Mouse (Mus musculus) kidney, postnatal 25 days (tissue): ENCODE results near the gene Gm20388.
A peak's percentile ranks its signal among the peaks of the same experiment; 100 is the strongest.

ENCODE experiments used
- DNase-seq, 2 experiments: peaks; one replicate each; pipeline ENCODE4 v3.0.0; 2021; ENCODE audit warnings: mixed read lengths in 2 of 2

The Gm20388 gene

DNA sequence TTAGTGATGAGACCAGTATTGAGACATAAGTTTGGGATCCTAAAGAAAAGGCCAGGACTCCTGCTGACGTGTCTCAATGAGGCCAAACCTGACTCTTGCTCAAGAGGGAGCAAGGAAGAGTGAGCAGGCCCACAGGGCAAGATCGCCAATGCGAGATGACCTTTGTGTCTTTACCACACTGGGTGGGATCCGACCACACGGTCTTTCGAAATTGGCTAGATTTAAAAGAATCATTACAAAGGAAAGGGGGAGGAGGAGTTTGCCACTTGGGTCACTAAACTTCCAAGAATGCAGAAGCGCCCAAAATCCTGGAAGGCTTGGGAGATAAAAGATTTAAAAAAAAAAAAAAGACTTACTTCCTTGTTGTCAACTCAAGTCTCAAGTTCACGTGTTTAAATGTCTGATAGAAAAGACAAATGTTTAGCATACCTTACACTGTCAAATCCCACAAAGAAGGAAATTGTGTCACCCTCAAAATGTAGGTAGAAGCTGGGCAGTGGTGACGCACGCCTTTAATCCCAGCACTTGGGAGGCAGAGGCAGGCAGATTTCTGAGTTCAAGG lies 1936.7 kb downstream of the Gm20388 start:
- DNase-seq: peak in 1 of 2 experiments; percentile 14

DNA sequence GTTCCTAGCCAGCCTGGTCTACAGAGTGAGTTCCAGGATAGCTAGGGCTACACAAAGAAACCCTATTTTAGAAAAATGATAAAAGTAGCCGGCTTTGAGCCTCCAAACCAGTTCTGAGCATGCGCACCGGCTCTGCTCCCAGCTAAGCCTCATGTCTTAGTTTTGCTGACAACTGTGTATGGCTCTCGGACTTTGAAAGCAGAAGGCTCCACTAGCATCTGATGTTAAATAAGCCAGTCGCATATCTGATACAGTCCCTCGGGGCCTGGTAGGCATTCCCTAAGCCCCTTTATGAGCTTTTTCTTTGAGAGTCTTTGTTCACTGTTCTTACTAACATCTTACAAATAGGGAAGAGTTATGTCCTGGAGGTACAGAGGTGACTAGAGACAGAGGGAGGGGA lies 1937.3 kb downstream of the Gm20388 start:
- no peak for DNase-seq

DNA sequence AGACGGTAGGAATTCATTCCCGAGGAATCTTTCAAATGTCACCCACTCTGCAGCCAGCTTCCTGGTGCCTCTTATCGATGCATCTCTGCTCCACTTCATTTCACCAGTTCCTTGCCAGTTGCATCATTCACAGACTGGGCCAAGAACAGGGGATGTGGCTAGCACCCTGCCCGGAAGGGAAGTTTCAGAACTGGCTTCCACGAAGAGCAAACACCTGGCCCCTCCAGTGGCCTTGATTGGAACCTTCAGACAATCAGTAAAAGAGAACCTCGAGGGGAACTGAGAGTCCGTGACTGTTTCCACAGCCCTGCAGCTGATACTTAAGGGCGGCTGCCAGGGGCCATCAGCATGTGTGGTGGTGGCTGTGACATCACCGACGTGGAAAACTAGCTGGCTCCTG lies 1937.9 kb downstream of the Gm20388 start:
- peak in 1 of 2 experiments; percentile 21 for DNase-seq

DNA sequence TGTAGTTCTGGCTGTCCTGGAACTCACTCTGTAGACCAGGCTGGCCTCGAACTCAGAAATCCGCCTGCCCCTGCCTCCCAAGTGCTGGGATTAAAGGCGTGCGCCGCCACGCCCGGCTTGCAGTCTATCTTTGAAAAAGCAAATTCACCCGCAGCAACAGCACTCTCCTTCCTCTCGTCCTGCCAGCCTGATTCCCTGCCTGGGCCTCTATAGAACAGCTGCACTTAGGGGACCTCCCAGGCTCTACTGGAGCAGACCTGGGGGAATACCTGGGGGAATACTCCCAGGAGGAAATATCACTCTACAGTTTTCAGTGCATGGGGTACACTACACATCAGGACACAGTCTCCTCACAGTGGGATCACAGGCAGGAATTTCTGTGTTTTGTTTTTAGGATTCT lies 1938.7 kb downstream of the Gm20388 start:
- peak in 1 of 2 experiments; percentile 4 for DNase-seq

DNA sequence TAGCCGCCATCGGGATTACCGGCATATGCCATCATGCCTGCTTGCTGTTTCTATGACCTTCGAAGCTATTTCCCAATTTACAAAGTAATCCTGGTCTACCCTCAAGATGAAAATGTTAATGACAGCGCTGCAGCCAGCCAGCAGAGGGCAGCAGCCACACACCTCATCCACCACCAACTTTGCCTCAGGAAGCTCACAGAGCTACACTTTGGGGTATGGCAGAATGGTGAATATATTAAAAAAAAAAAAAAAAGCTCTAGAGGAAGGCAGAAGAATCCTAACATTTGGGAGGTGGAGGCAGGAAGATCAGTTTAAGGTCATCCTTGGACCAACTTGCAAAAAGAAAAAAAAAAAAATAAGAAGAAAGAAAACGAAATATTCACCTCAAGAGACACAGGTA lies 1939.4 kb downstream of the Gm20388 start:
- DNase-seq: peak; percentile 46 to 67

DNA sequence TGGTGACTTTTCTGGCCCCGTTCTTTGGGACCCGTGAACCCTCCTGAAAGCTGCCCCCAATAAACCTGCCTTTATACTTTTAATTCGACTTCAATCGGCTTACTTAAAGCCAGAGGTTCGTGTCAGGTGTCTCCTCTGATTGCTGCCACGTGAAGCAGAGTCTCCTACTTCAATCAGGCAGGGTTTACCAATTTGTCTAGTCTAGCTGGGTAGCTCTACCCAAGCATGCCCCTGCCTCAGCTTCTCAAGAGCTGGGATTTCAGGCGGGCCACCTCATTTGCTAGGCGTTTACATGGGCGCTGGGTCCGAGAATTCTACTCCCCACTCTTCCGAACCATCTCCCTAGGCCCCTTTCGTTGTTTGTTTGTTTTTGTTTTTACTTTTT lies 1939.8 kb downstream of the Gm20388 start:
- peak in 1 of 2 experiments; percentile 12 for DNase-seq

DNA sequence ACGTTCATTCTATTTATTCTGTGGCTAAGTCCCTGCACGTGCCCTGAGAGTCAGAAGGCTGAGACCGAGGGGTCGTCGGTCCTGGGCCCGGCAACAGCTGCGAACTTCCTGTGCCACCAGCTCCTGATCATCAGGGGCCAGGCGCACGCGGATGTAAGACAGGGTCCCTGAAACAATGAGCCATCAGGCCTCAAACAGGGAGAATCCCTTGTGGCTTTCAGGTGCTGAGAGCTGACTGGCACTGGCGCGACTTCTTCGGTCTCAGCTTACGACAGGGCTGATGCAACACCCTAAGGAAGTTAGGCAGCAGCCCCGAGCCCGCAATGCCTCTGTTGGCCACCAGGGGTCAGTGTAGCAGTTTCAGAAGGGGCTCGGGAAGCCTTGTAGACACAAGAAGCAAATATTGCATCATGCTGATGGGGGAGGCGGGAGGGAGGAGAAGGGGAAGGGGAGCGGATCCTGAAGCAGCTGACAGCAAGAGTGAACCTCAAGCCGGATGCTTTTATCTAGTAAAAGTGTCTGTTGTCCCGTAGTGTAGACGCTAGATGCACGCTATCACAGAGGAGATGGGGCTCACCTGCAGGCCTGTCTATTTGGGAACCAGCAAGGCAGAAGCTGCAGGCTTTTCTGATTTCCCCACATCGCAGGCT lies 1940.3 kb downstream of the Gm20388 start:
- DNase-seq: peak; percentile 89 to 95

DNA sequence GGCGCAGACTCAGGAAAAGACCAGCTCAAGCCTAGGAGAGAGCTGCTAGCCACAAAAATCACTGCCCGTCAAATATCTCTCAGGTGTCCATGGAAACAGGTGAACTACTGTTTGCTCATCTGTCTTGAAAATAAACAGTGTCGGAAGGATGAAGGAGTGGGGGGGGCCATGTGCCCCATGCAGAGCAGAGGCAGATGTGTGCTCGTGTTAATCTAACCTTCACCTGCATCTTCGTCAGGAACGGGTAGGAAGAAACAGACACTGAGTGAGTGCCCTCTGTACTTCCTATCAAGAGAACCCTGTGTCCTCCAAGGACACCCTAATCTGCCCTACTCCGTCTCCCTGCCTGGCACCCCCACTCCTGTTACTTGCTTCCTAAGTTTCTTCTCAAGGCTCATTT lies 1941.1 kb downstream of the Gm20388 start:
- DNase-seq: peak in 1 of 2 experiments; percentile 17

DNA sequence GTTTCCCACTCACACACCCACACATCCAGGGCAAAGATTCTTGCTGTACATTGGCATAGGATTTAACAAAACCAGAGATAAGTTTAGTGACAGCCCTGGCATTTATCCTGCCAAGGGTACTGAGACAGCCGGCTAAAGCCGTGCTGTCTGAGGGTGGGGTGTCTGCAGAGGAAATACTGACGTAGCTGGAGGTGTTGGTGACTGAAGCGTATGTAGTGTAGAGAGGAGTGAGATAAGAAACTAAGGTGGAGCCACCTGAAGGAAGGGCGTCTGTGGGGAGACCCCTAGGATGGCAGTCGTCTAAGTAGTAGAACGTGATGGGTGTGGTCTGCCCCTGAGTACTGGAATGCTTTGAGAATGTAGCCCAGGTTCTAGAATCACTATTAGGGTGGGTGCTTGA lies 1941.8 kb downstream of the Gm20388 start:
- DNase-seq: peak in 1 of 2 experiments; percentile 6

DNA sequence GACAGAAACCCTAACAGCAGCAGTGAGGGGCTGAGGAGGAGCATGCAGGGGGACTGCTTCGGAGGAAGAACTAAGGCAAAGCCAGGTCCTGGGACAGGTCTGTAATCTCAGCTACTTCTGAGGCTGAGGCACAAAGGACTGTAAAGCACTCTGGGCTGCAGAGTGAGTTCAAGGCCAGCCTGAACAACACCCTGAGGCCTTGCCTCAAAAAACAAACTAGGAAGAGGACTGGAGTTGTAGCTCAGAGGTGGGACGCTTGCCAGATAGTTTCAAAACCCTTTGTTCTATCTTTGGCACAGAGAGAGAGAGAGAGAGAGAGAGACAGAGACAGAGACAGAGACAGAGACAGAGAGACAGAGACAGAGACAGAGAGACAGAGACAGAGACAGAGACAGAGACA lies 1942.9 kb downstream of the Gm20388 start:
- peak in 1 of 2 experiments; percentile 31 for DNase-seq

DNA sequence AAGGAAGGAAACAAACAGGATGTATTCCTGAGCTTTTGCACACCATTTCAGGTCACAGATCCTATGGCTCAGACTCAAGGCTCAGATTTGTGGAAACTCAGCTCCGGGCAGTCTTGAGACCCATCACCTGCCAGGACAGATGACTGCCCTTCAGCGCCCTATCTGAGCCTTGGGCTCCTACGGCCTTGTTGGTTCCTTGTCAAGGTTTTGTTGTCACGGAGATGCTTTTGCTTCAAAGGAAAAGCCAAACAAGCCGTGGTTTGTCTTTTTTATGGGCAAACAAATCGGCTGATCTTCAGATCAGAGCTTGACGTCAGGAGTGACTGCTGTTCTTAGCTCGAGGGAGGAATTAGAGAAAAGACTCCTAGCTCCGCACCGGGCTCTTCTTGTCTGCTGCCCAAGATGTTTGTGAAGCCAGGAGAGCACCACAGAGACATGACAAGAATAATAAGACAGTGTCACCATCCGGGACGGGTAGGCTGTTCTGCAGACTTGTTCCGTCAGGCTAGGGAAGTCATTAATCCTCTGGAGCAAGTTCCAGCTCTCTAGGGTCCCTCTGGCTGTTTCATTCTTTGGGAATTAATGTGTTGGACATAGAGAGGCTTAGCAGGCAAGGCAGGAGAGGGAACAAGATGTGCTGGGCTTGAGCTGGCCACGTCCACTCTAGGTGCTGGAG lies 1945.6 kb downstream of the Gm20388 start:
- peak in 1 of 2 experiments; percentile 30 for DNase-seq

DNA sequence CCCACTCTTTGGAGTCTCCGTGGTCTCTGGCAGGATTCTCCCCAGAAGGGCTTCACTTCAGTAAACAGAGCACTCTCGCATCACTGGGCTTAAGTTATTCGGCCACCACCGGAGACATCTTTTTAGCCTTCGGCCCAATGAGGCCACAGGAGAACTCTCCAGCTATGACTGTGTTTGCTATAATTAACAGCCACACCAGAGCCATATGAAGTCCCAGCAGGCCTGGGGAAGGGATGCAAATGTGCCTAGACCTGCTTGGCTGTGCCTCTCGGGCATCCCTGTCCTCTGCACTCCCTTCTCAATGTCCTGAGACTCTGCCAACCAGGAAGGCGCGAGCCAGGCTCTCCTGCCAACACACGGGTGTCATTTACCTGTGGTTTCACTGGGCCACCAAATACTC lies 1946.7 kb downstream of the Gm20388 start:
- peak in 1 of 2 experiments; percentile 34 for DNase-seq

DNA sequence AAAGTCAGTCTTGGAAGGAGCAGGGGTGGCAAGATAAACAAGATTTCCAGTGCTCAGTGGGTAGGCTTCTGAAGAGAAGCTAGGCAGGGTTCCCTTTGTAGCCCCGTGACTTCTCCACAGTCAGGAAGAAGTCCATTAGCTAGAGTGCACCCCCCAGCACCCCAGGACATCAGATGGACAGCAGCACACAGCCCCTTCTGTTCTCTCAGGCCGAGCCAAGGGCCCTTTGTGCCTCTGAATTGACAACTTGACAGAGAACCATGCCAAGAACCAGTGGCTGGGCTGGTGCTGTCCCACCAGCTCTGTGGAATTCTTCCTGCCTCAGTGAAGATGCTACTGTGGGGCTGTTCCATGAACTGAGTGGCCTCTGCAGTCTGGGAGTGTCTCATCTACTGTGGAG lies 1947.1 kb downstream of the Gm20388 start:
- no peak for DNase-seq

DNA sequence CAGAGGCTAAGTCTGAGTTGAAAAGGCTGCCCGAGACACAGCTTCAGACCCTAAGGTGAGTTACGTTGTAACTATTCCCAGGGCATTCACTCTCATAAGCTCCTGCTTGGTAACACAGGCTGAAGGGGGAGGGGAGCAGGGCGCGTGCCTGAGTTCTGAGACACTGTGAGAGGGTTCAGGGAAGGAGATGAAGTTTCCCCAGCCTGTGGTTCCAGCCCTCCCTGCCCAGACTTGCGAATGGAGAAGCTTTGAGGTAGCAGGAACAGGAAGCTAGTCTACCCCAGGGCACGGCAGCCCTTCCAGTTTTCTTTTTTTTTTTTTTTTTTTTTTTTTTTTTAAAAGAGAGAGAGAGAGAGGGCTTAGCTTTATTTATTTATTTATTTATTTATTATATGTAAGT lies 1950.6 kb downstream of the Gm20388 start:
- no peak for DNase-seq

DNA sequence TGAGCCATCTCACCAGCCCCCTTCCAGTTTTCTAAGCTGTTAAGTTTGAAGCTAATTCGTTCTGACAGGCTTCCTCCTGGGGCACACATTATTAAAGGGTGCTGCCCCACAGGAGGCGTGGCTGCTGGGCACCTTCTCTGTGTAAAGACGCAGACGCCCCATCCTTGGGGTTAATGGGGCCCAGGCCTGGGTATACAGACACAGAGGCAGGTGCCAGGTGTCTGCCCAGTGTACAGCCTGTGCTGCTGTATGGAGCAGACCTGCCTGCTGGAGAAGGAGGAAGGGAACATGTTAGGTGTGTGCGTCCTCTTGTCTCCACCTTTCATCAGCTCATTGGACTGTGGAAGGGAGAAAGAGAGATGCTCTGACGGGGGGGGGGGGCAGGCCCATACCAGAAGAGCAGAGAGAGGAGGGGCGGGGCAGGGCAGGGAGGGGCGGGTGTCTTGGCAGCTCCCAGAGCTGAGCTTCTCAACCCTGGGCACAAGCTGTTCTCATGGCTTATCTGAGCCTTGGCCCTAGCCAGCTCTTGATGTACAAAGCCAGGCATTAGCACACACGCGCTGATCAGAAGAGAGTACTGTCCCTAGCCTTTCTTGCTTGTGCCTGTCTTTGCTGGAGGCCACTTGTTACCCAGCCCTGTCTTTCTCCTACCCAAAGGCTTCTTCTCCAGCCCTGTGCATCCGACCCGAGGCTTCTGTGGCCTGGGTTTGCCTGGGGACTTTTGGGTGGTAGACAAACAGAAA lies 1951.3 kb downstream of the Gm20388 start:
- no peak for DNase-seq

DNA sequence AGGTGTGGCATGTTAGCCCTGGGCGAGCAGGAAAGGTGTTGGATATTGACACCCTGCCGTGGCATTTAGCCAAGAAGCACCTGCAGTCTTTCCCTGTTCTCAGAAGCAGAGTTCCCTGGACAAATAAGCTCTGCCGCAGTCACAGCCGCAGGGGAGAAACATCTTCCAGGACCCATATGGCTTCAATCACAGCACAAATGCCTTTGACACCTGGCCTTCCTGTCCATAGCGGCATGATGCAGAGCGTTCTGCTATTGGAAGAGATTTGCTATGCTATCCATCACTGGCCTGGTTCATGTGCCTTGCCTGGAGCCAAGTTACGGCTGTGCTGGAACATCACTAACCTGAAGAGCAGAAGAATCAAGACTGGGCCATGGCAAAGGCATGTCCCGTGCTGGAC lies 1954.7 kb downstream of the Gm20388 start:
- DNase-seq: no peak

DNA sequence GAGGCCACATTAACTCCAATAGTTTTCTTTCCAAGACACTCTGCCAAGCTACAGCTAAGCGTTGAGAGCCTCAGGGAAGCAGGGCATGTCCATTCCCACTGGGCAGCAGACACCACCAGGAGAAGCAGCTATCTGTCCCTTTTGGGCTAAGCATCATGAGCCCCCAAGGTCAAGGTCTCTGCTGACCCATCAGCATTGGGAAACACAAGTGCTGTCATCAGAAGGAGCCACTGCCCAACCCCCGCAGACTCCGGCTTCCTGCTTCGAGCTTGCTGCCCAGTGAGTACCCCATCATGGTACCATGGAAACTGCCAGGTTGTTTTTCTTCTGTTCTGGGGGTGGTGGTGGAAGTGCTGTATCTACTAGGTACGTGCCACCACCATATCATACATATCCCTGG lies 1957.6 kb downstream of the Gm20388 start:
- DNase-seq: no peak

DNA sequence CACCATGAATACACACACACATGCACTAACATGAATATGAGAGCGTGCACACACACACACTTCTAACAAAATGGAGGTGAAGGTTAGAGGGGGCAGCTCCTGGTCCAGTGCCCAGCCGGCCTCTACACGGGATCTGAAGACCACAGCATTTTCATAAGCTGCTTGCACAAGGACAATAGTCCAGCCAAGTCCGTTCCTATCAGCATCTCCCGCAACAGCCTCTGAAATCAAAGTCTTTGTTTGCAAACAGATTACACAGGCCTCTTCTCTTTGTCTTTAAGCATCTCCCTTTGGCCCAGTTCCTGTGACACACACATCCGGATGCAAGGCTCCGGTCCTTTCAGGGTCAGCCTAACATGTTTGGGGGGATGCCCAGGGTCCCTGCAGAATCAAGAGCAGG lies 1958.3 kb downstream of the Gm20388 start:
- DNase-seq: no peak

DNA sequence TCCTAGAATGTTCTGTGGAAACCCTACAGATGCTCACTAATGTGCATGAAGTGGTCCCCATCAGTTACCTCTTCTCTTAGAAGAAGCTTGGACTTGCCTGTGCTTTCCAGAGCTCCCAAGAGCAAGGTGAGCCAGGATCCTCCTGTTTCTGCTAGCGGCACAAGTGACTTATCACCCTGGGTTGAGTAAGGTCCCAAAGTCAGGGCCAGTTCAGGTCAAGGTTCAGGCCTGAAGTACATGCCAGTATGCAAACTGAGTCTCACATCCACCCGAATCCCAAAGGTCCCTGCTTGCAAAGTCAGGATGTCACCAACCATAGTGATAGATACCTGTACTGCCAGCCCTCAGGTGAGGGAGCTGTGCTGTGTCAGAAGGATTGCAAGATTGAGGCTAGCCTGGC lies 1959.5 kb downstream of the Gm20388 start:
- no peak for DNase-seq

DNA sequence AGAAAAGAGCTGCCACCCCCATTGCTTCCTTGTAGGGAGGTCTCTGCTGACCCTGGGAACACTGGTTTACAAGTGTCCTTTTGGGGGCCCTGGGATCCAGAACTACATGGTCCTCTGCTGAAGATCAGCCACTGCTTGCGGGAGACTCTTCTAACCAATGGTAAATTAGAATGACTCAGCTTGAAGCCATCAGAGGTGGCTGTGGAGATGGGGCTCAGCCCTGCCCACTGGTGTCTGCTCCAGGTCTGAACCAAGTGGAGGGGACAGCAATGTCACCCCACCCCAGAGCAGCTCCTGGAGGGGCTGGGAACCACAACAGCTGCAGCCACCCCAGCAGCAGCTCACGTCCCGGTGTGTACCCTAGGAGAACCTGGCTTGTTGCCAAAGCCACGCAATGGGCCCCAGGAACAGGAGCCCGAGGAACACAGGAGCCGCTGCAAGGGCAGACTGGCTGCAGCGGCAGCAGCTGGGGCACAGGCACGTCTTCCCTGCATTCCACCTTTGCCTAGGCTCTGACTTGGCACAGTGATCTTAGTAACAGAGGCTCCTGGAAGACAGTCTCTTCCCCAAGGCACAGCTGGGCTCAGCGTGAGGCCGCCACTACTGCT lies 1961.3 kb downstream of the Gm20388 start:
- peak in 1 of 2 experiments; percentile 14 for DNase-seq

DNA sequence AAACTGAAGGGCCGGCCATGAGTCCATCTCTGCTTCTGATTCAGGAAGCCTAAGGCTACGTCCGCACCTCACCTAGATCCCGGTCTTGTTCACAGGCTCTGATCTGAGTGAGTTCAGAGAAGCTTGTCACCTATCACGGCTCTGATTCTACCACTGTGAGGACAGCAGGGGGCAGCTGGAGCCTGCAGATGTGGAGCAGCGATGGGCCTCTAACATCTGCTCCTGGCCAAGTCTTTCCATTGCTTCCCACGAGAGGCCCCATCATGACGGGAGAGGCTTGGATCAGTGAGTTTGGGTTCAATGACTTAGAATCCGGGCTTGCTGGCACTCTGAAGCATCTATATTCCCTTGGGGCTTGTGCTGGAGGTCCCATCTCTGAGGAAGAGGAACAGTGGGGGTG lies 1963.4 kb downstream of the Gm20388 start:
- DNase-seq: peak; percentile 72 to 74

DNA sequence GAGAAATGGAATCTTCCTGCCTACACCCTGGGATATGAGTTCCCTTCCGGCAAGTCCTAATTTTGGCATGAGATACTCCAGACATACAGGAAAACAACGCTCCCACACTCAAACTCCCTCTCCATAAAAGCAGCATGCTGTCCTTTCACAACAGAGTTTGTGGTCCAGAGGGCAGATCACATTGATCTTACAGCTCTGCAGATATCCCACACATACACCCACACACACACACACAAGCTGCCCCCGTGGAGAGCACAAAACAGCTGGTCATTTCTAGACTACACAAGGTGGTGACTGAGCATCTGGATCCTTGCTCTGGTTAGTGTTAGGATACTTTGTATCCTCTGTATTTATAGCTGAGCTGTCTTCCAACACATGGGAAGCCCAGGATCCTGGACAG lies 1964.4 kb downstream of the Gm20388 start:
- no peak for DNase-seq

DNA sequence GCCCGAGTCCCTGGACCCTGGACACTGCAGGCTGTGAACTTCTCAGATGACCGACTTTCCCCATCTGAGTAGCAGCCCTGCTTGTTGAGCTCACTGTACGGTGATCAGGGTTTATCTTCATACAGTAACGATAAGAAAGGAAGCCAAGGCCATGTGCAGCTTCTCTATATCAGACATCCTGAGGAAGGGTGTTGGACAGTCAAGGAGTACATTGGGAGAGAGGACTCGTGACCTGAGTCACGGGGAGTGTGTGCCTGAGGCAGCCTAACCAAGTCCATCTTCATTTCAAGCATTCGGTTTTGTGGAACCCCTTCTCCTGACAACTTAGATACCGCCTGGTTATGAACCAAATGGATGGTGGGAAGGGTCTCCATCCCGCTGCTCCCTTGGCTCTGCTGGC lies 1964.9 kb downstream of the Gm20388 start:
- DNase-seq: no peak
